Mouse (Mus musculus): ENCODE results near the gene Olfr1474. TPM values are rescaled to one million over a fixed set of nuclear protein-coding genes. Genes with fewer than 3 reads are reported as not detected.

Gene Olfr1474
- polyA plus RNA-seq (2015; fragmentation: Nextera tagmentation; extraction: Ambion mirVana): not detected in 2 replicates

GRCm38 (mm10) chr19:13469265-13469664 lies at the start of gene Olfr1474:
Gene Olfr1474, plus strand, starts transcription at chr19:13469565.

GRCm38 (mm10) chr19:13443109-13443508 lies 26.3 kb upstream of the Olfr1474 start, which contains the start of gene Olfr1471:
Gene Olfr1471, plus strand, starts transcription at chr19:13443409.

GRCm38 (mm10) chr19:13455986-13456385 lies 13.4 kb upstream of the Olfr1474 start, which contains the start of gene Olfr1472:
Gene Olfr1472, minus strand, starts transcription at chr19:13456086.

GRCm38 (mm10) chr19:13480096-13480495 lies 10.7 kb downstream of the Olfr1474 start, which contains the start of gene Olfr1475:
Gene Olfr1475, minus strand, starts transcription at chr19:13480196.

GRCm38 (mm10) chr19:13500246-13500645 lies 30.9 kb downstream of the Olfr1474 start, which contains the start of gene Olfr1477:
Gene Olfr1477, plus strand, starts transcription at chr19:13500546.

Other genes starting within 250 kb of the Olfr1474 start
- not detected in 2 replicates for gene Olfr1463, start 238.2 kb upstream of the Olfr1474 start, polyA plus RNA-seq (2015; fragmentation: Nextera tagmentation; extraction: Ambion mirVana)
- gene Olfr1465, start 154.0 kb upstream of the Olfr1474 start, polyA plus RNA-seq (2015; fragmentation: Nextera tagmentation; extraction: Ambion mirVana): not detected in 2 replicates
- not detected in 2 replicates for gene Olfr1466, start 130.7 kb upstream of the Olfr1474 start, polyA plus RNA-seq (2015; fragmentation: Nextera tagmentation; extraction: Ambion mirVana)
- not detected in 2 replicates for gene Olfr1467, start 107.3 kb upstream of the Olfr1474 start, polyA plus RNA-seq (2015; fragmentation: Nextera tagmentation; extraction: Ambion mirVana)
- not detected in 2 replicates for gene Olfr1469, start 61.7 kb upstream of the Olfr1474 start, polyA plus RNA-seq (2015; fragmentation: Nextera tagmentation; extraction: Ambion mirVana)
- not detected in 2 replicates for gene Olfr1471, start 26.2 kb upstream of the Olfr1474 start, polyA plus RNA-seq (2015; fragmentation: Nextera tagmentation; extraction: Ambion mirVana)
- not detected in 2 replicates for gene Olfr1472, start 13.5 kb upstream of the Olfr1474 start, polyA plus RNA-seq (2015; fragmentation: Nextera tagmentation; extraction: Ambion mirVana)
- gene Olfr1475, start 10.6 kb downstream of the Olfr1474 start, polyA plus RNA-seq (2015; fragmentation: Nextera tagmentation; extraction: Ambion mirVana): not detected in 2 replicates
- gene Olfr1477, start 31.0 kb downstream of the Olfr1474 start, polyA plus RNA-seq (2015; fragmentation: Nextera tagmentation; extraction: Ambion mirVana): not detected in 2 replicates
- not detected in 2 replicates for gene Olfr1480, start 58.3 kb downstream of the Olfr1474 start, polyA plus RNA-seq (2015; fragmentation: Nextera tagmentation; extraction: Ambion mirVana)
- not detected in 2 replicates for gene Olfr1484, start 113.9 kb downstream of the Olfr1474 start, polyA plus RNA-seq (2015; fragmentation: Nextera tagmentation; extraction: Ambion mirVana)
- gene Olfr1487, start 147.8 kb downstream of the Olfr1474 start, polyA plus RNA-seq (2015; fragmentation: Nextera tagmentation; extraction: Ambion mirVana): not detected in 2 replicates
- not detected in 2 replicates for gene Olfr1489, start 162.1 kb downstream of the Olfr1474 start, polyA plus RNA-seq (2015; fragmentation: Nextera tagmentation; extraction: Ambion mirVana)
- not detected in 2 replicates for gene Olfr1490, start 181.5 kb downstream of the Olfr1474 start, polyA plus RNA-seq (2015; fragmentation: Nextera tagmentation; extraction: Ambion mirVana)
- gene Olfr1491, start 227.7 kb downstream of the Olfr1474 start, polyA plus RNA-seq (2015; fragmentation: Nextera tagmentation; extraction: Ambion mirVana): not detected in 2 replicates

Measured in skeletal muscle tissue, postnatal 0 days (tissue).